Mouse (Mus musculus) kidney, adult 2 months (tissue): ENCODE results near the gene Sec13.

Source experiments
- CTCF ChIP-seq: fragments of 200-500 bp; conservative IDR thresholded peaks from 2 replicates; pipeline ENCODE4 v1.5.1; 2011; ENCODE audit warnings: low read depth, mild to moderate bottlenecking, control low read depth, low read length, moderate library complexity, mixed read lengths; ENCODE audit not compliant: insufficient read depth, insufficient read length
- POLR2A ChIP-seq: fragments of 200-500 bp; IDR thresholded peaks from one replicate; pipeline ENCODE4 v1.6.1; 2011; ENCODE audit warnings: low read depth, low read length, control low read depth

DNA sequence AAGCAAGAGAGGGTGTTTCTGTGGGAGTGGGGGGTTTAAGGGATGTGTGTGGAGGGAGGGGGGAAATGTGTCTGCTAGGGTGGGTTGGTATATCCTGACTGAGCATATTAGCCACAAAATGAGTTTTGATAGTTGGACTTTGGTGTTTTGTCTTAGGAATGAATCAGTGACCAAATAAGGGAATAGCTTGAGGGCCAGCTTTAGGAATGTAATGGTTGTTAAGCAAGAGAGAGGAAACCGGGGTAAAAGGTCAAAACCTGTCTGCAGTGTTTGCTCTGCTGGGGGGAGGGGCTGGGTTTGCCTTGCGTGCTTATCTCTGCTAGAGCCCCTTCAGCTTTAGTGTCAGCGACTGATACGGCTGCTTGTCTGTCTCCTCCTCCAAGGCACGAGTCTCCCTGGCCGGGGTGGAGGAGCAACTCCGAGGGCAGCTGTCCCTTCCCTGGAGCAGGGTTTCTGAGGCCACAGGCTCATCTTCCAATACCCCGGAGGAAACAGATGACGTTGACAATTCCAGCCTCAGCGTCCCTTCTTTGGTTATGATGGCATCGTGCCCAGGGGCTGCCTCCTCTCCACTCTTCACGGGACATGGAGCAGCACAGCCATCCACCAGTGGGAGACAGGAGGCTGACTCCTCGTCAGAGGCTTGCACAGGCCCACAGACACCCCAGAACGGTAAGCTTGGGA lies 50.0 kb downstream of the Sec13 start:
- TF ChIP-seq CTCF (no peak), POLR2A (no peak)
